Mouse (Mus musculus) heart, adult 11 months (tissue): ENCODE data around the gene Irs4.

Experiments
- DNase-seq: peaks from one replicate; pipeline ENCODE4 v3.0.0; 2022

Gene Irs4

GRCm38 (mm10) chrX:141724937-141725918 lies at the start of gene Irs4:
Gene Irs4 (minus strand): TSS chrX:141725263.
- DNase-seq: peak; percentile 80

DNA sequence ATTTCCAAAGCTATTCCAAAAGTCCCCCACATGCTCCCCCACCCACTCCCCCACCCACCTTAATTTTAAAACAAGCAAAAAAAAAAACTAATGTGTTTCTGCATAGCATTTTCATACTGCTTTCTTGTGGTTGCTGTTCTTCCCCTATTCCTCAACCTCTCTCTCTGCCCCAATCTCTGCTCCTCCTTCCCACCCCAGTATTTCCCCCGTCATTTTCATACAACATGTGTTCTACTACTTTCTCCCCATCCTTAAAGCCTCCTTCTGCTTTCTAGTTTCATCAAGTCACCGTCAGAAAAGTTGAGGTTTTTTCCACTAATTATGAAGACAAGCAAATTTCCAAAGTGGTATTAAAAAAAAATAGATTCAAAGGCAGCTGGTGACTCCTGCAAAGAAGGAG lies 25.3 kb upstream of the Irs4 start:
- no peak for DNase-seq

GRCm38 (mm10) chrX:141729570-141729969 lies 4.5 kb upstream of the Irs4 start:
- DNase-seq: no peak

- peak; percentile 61 for DNase-seq
Measured at GRCm38 (mm10) chrX:141724391-141724891, 622 bp downstream of the Irs4 start.

DNA sequence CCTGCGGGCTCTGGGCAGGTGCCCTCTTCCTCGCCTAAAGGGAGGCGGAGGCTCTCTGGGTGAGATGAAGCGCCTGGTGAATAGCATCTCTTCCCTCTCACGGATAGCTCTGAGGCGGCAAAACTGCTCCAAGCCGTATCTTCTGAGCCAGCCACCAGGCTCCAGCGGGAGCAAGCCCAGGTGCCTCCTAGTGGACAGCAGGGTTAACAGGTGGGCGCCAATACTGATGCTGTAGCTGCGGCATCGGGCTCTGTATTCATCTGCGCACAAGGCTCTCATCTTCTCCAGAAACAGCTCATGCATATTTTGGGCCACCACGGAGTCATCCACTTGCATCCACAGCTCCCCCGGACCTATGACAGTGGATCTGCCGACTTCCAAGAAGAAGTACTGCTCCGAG lies 1.1 kb downstream of the Irs4 start:
- peak; percentile 66 for DNase-seq

- DNase-seq: no peak
Measured at GRCm38 (mm10) chrX:141721725-141722124, 3.3 kb downstream of the Irs4 start.
